Mouse (Mus musculus) intestine, postnatal 0 days (tissue): ENCODE measurements around the gene Ankrd7. TPM values are rescaled to one million over a fixed set of nuclear protein-coding genes. Genes with fewer than 3 reads are reported as not detected.

Source experiments
- ATAC-seq: fragments of 200-750 bp; cut with Nextera tagmentation; 2 replicates; pipeline ENCODE4 v1.8.0; 2017; ENCODE audit warnings: mild to moderate bottlenecking, moderate TSS enrichment, moderate library complexity
- H3K27ac ChIP-seq: fragments of 300-500 bp; sonication (generic); 2 replicates; pipeline ENCODE4 v1.5.1; 2014; ENCODE audit warnings: mild to moderate bottlenecking, low read depth, low read length, moderate library complexity
- H3K27me3 ChIP-seq: fragments of 300-500 bp; sonication (generic); replicated peaks from 2 replicates; pipeline ENCODE4 v1.6.1; 2014; ENCODE audit warnings: low read length, mixed read lengths; ENCODE audit not compliant: control insufficient read depth, insufficient read depth
- H3K36me3 ChIP-seq: fragments of 300-500 bp; sonication (generic); 2 replicates; pipeline ENCODE4 v1.6.1; 2014; ENCODE audit warnings: mild to moderate bottlenecking, moderate library complexity; ENCODE audit not compliant: control insufficient read depth, insufficient read depth
- H3K4me1 ChIP-seq: fragments of 300-500 bp; sonication (generic); replicated peaks from 2 replicates; pipeline ENCODE4 v1.6.1; 2014; ENCODE audit warnings: antibody characterized with exemption, low read length, mixed read lengths; ENCODE audit not compliant: control insufficient read depth, insufficient read depth
- H3K4me2 ChIP-seq: fragments of 300-500 bp; sonication (generic); replicated peaks from 2 replicates; pipeline ENCODE4 v1.6.1; 2014; ENCODE audit warnings: low read depth, mild to moderate bottlenecking, moderate library complexity
- H3K4me3 ChIP-seq: fragments of 300-500 bp; sonication (generic); 2 replicates; pipeline ENCODE4 v1.5.1; 2014; ENCODE audit warnings: low read depth, low read length
- H3K9ac ChIP-seq: fragments of 300-500 bp; sonication (generic); 2 replicates; pipeline ENCODE4 v1.6.1; 2014; ENCODE audit warnings: mild to moderate bottlenecking, low read depth, low read length
- H3K9me3 ChIP-seq: fragments of 300-500 bp; sonication (generic); 2 replicates; pipeline ENCODE4 v1.6.1; 2016; ENCODE audit warnings: mixed run types; ENCODE audit not compliant: control insufficient read depth
- CTCF ChIP-seq: sonication (generic); IDR thresholded peaks from 2 replicates; pipeline ENCODE4 v1.5.1; 2016; ENCODE audit warnings: low read depth, mild to moderate bottlenecking, control low read depth, antibody characterized with exemption, moderate library complexity
- WGBS: fragments of 180-500 bp; shearing (Covaris S2); extraction: QIAGEN DNeasy Blood & Tissue Kit; methylation state at CpG from one replicate; pipeline ENCODE4 v1.1.7; 2014; 5-methylcytosine and 5-hydroxymethylcytosine counted together
- polyA plus RNA-seq: library from polyadenylated mRNA; unstranded; fragments of >200 nt; fragmentation: Nextera tagmentation; extraction: Ambion mirVana; gene quantifications from 2 replicates; pipeline ENCODE4 v1.2.1, GENCODE M21; 2015

The Ankrd7 gene
- polyA plus RNA-seq, 1 experiment from 2014 or later: not detected

DNA sequence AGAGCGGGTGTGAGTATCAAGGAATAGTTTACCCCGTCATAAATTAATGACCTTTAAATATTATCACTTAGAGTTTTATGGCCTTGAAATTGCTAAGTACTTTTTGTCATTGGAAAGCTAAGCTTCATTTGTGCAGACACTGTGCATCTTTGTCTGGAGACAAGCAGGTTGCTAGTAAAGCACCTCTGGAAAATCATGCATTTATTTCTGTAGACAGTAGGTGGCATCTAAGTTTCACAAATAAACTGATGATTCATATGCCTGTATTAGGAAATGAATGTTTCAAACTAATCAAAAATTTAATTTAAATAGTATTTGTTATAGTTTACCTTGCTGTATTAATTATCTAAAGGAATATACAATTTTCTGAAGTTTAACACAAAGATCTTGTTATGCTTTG, 41.1 kb downstream of the Ankrd7 start:
- no peaks in the 10 kb centered on the region for H3K36me3 ChIP-seq
- H3K4me2 ChIP-seq: no peak overlapping the region
- no peaks in the 10 kb centered on the region for H3K9me3 ChIP-seq
- no peak for ATAC-seq
- H3K4me3 ChIP-seq: no peak overlapping the region
- H3K27me3 ChIP-seq: no peaks in the 10 kb centered on the region
- no peak overlapping the region for H3K27ac ChIP-seq
- 75% methylated on average over 2 of the region's 2 CpGs for WGBS
- no peak overlapping the region for H3K9ac ChIP-seq
- no peaks in the 10 kb centered on the region for H3K4me1 ChIP-seq
- TF ChIP-seq CTCF: peak; percentile 40

DNA sequence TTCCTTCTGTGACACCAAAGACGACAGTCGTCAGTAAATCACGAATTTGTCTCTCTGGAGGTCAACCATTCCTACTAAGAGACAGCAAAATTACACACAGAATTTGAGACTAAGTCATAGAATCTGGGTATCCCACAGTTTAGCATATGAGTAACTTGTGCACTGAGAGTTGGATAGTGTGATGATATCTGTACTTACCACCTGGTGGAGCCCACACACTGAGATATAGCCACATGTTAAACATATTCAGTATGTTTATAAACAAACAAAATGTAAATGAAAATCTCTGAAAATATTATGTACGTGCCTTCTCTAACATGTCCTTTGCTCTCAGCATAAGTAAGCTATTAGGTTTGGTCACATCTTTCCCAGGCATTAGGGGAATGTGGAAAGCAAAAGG, 47.1 kb downstream of the Ankrd7 start:
- H3K9ac ChIP-seq: no peak overlapping the region
- no peaks in the 10 kb centered on the region for H3K36me3 ChIP-seq
- H3K27me3 ChIP-seq: no peaks in the 10 kb centered on the region
- no peaks in the 10 kb centered on the region for H3K9me3 ChIP-seq
- H3K4me2 ChIP-seq: no peak overlapping the region
- peak; percentile 50 for TF ChIP-seq CTCF
- ATAC-seq: no peak
- H3K27ac ChIP-seq: no peak overlapping the region
- H3K4me1 ChIP-seq: no peaks in the 10 kb centered on the region
- 72% methylated on average over 4 of the region's 4 CpGs for WGBS
- no peak overlapping the region for H3K4me3 ChIP-seq

DNA sequence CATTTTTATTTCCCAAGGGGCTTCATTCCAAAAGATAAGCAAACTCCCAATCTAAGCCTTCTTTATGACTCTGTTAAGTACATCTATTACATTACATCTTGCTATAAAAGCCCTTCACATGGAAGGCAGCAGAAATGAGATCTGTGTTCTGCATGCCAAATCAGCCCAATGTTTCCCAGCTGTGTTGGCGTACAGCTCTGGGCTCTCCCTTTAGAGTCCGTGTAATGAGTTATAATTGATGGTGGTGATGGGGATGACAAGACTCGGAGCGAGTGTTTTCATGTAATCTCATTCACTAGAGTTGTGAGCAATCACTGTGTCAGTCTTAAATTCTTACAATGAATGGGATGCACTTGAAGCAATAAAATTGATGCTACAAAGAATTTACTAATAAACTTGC, 49.9 kb downstream of the Ankrd7 start:
- Histone ChIP-seq H3K9me3 (no peaks in the 10 kb centered on the region), H3K36me3 (no peaks in the 10 kb centered on the region), H3K27me3 (no peaks in the 10 kb centered on the region), H3K27ac (no peak overlapping the region), H3K4me2 (no peak overlapping the region), H3K4me1 (no peaks in the 10 kb centered on the region), H3K9ac (no peak overlapping the region), H3K4me3 (no peak overlapping the region)
- 66% methylated on average over 4 of the region's 4 CpGs for WGBS
- no peak for ATAC-seq
- no peak for TF ChIP-seq CTCF

DNA sequence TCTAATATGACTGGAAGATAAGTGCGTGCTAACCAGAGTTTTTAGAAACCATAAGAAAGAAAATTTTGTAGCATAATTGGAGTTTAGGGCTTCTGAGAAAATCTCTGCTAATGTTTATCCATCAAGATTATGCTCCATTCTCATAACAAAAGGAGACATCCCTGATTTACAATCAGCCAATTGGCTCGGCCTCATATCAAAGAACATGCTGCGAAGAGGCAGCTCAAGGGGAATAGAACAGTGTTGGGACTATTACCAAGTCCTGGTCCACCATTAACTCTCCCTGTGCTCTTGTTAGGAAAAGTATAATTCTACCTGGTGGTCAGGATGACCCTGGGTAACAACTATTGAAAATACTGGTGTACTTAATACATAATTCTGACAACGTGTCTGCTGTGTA, 50.4 kb downstream of the Ankrd7 start:
- 82% methylated on average over 4 of the region's 4 CpGs for WGBS
- no peaks in the 10 kb centered on the region for H3K9me3 ChIP-seq
- no peak for TF ChIP-seq CTCF

More for the DNA sequence above, 50.4 kb downstream of the Ankrd7 start:
- Histone ChIP-seq H3K27me3 (no peaks in the 10 kb centered on the region), H3K4me3 (no peak overlapping the region), H3K36me3 (no peaks in the 10 kb centered on the region), H3K4me2 (no peak overlapping the region), H3K9ac (no peak overlapping the region), H3K4me1 (no peaks in the 10 kb centered on the region), H3K27ac (no peak overlapping the region)
- ATAC-seq: no peak

Other genes starting within 250 kb of the Ankrd7 start
- 98.5 and 99.8 TPM in 2 replicates for gene Lsm8, start 17.7 kb upstream of the Ankrd7 start, polyA plus RNA-seq